Mouse (Mus musculus) kidney, postnatal 0 days (tissue): ENCODE data around the gene Fam227a. TPM values are rescaled to one million over a fixed set of nuclear protein-coding genes. Genes with fewer than 3 reads are reported as not detected.
A peak's percentile ranks its signal among the peaks of the same experiment; 100 is the strongest.

Experiments used
- ATAC-seq: fragments of 200-750 bp; cut with Nextera tagmentation; replicated peaks from 2 replicates; pipeline ENCODE4 v1.8.0; 2017; ENCODE audit warnings: low read depth, moderate number of reproducible peaks, moderate TSS enrichment, moderate library complexity; ENCODE audit not compliant: low FRiP score
- DNase-seq: peaks from one replicate; pipeline ENCODE4 v3.0.0-alpha.2; 2016; ENCODE audit warnings: low spot score
- H3K27ac ChIP-seq: fragments of 300-500 bp; sonication (generic); 2 replicates; pipeline ENCODE4 v1.5.1; 2014; ENCODE audit warnings: mild to moderate bottlenecking
- H3K27me3 ChIP-seq: fragments of 300-500 bp; sonication (generic); 2 replicates; pipeline ENCODE4 v1.6.1; 2014; ENCODE audit warnings: low read length, mixed read lengths; ENCODE audit not compliant: insufficient read depth
- H3K36me3 ChIP-seq: fragments of 300-500 bp; sonication (generic); 2 replicates; pipeline ENCODE4 v1.6.1; 2014; ENCODE audit warnings: low read length, mixed read lengths; ENCODE audit not compliant: insufficient read depth
- H3K4me1 ChIP-seq: fragments of 300-500 bp; sonication (generic); replicated peaks from 2 replicates; pipeline ENCODE4 v1.6.1; 2014; ENCODE audit warnings: antibody characterized with exemption, low read length, mixed read lengths; ENCODE audit not compliant: insufficient read depth
- H3K4me2 ChIP-seq: fragments of 300-500 bp; sonication (generic); 2 replicates; pipeline ENCODE4 v1.6.1; 2014; ENCODE audit warnings: mild to moderate bottlenecking, low read length, moderate library complexity, mixed read lengths
- H3K4me3 ChIP-seq: fragments of 300-500 bp; sonication (generic); replicated peaks from 2 replicates; pipeline ENCODE4 v1.5.1; 2014; ENCODE audit warnings: low read depth, low read length
- H3K9ac ChIP-seq: fragments of 300-500 bp; sonication (generic); 2 replicates; pipeline ENCODE4 v1.6.1; 2014; ENCODE audit warnings: low read depth, low read length
- H3K9me3 ChIP-seq: fragments of 300-500 bp; sonication (generic); replicated peaks from 2 replicates; pipeline ENCODE4 v1.6.1; 2016; ENCODE audit warnings: low read length, inconsistent platforms, mixed read lengths
- CTCF ChIP-seq: IDR thresholded peaks from 2 replicates; pipeline ENCODE4 v1.5.1; 2016; ENCODE audit warnings: antibody characterized with exemption, low read depth, mild to moderate bottlenecking, moderate library complexity
- WGBS: fragments of 180-500 bp; shearing (Covaris S2); extraction: QIAGEN DNeasy Blood & Tissue Kit; methylation state at CpG from one replicate; pipeline ENCODE4 v1.1.7; 2014; 5-methylcytosine and 5-hydroxymethylcytosine counted together
- polyA plus RNA-seq: library from polyadenylated mRNA; unstranded; fragments of >200 nt; fragmentation: Nextera tagmentation; extraction: Ambion mirVana; gene quantifications from 2 replicates; pipeline ENCODE4 v1.2.1, GENCODE M21; 2015

Fam227a gene
- polyA plus RNA-seq, 1 experiment from 2014 or later: 0.66 TPM

- Histone ChIP-seq H3K27ac (0 out of 2 replicates have a peak overlapping the region, but pooled peaks have one; percentile 70), H3K27me3 (no peaks in the 10 kb centered on the region), H3K4me3 (peak overlapping the region; percentile 88), H3K9me3 (no peaks in the 10 kb centered on the region), H3K4me1 (peaks cover 43% of the 10 kb centered on the region), H3K36me3 (no peaks in the 10 kb centered on the region), H3K9ac (peak overlapping the region; percentile 92), H3K4me2 (peak overlapping the region; percentile 78)
- ATAC-seq: no peak
- TF ChIP-seq CTCF: no peak
- WGBS: 15% methylated on average over 15 of the region's 15 CpGs
- no peak for DNase-seq
These were observed 27.5 kb upstream of the Fam227a start for GRCm38 (mm10) chr15:79686046-79686869.

GRCm38 (mm10) chr15:79685141-79685641, 26.4 kb upstream of the Fam227a start:
- WGBS: 10% methylated on average over 6 of the region's 6 CpGs

GRCm38 (mm10) chr15:79684616-79685015, 25.9 kb upstream of the Fam227a start:
- 73% methylated on average over 6 of the region's 6 CpGs for WGBS
- Histone ChIP-seq H3K9ac (no peak overlapping the region; the same call in 1 of the 2 replicates), H3K27me3 (no peaks in the 10 kb centered on the region), H3K4me3 (peak overlapping the region; percentile 88), H3K36me3 (no peaks in the 10 kb centered on the region), H3K27ac (no peak overlapping the region), H3K9me3 (no peaks in the 10 kb centered on the region), H3K4me2 (peak overlapping the region; percentile 78), H3K4me1 (peaks cover 41% of the 10 kb centered on the region)
- DNase-seq (no peak), ATAC-seq (no peak)
- TF ChIP-seq CTCF: no peak

More at GRCm38 (mm10) chr15:79685141-79685641, 26.4 kb upstream of the Fam227a start:
- no peak for TF ChIP-seq CTCF
- Histone ChIP-seq H3K9me3 (no peaks in the 10 kb centered on the region), H3K9ac (peak overlapping the region; percentile 92; the same call in 1 of the 2 replicates), H3K27ac (peak overlapping the region; percentile 70), H3K4me2 (peak overlapping the region; percentile 78), H3K27me3 (no peaks in the 10 kb centered on the region), H3K4me3 (peak overlapping the region; percentile 88), H3K36me3 (no peaks in the 10 kb centered on the region), H3K4me1 (peaks cover 43% of the 10 kb centered on the region)
- ATAC-seq (peak; percentile 37; the same call in 1 of the 2 replicates), DNase-seq (peak; percentile 61)

GRCm38 (mm10) chr15:79683707-79684465, 25.1 kb upstream of the Fam227a start:
- no peak for DNase-seq
- no peak for TF ChIP-seq CTCF
- Histone ChIP-seq H3K27me3 (no peaks in the 10 kb centered on the region), H3K36me3 (no peaks in the 10 kb centered on the region), H3K4me3 (peak overlapping the region; percentile 88), H3K4me1 (peaks cover 39% of the 10 kb centered on the region), H3K27ac (no peak overlapping the region), H3K9ac (no peak overlapping the region), H3K4me2 (peak overlapping the region; percentile 78), H3K9me3 (no peaks in the 10 kb centered on the region)
- no peak for ATAC-seq
- 55% methylated on average over 19 of the region's 19 CpGs for WGBS

GRCm38 (mm10) chr15:79683146-79683545, 24.4 kb upstream of the Fam227a start:
- 58% methylated on average over 6 of the region's 6 CpGs for WGBS
- Histone ChIP-seq H3K4me3 (no peak overlapping the region), H3K9ac (0 out of 2 replicates have a peak overlapping the region, but pooled peaks have one; percentile 23), H3K27me3 (no peaks in the 10 kb centered on the region), H3K4me2 (peak overlapping the region; percentile 25; the same call in 1 of the 2 replicates), H3K4me1 (peaks cover 36% of the 10 kb centered on the region), H3K36me3 (no peaks in the 10 kb centered on the region), H3K9me3 (no peaks in the 10 kb centered on the region), H3K27ac (no peak overlapping the region; the same call in 1 of the 2 replicates)
- DNase-seq (no peak), ATAC-seq (no peak)
- TF ChIP-seq CTCF: no peak

- TF ChIP-seq CTCF: no peak
These were observed 23.2 kb upstream of the Fam227a start for GRCm38 (mm10) chr15:79681973-79682372.

More at GRCm38 (mm10) chr15:79681973-79682372, 23.2 kb upstream of the Fam227a start:
- Histone ChIP-seq H3K27me3 (no peaks in the 10 kb centered on the region), H3K27ac (no peak overlapping the region), H3K4me3 (no peak overlapping the region), H3K4me1 (peaks cover 36% of the 10 kb centered on the region), H3K36me3 (peaks cover under 1% of the 10 kb centered on the region; the same call in 1 of the 2 replicates), H3K4me2 (no peak overlapping the region), H3K9ac (no peak overlapping the region), H3K9me3 (no peaks in the 10 kb centered on the region)
- ATAC-seq (no peak; the same call in 1 of the 2 replicates), DNase-seq (no peak)
- WGBS: 94% methylated on average over 4 of the region's 4 CpGs
